Mouse (Mus musculus) E14TG2a.4 (cell line): ENCODE results near the gene Unkl.

ENCODE experiments used
- H3K27me3 ChIP-seq: 2 replicates; pipeline ENCODE4 v1.6.1; 2014; ENCODE audit warnings: low read length, control low read depth; ENCODE audit not compliant: insufficient read depth
- H3K36me3 ChIP-seq: 2 replicates; pipeline ENCODE4 v1.6.1; 2014; ENCODE audit warnings: low read length, control low read depth; ENCODE audit not compliant: insufficient read depth
- H3K4me1 ChIP-seq: replicated peaks from 2 replicates; pipeline ENCODE4 v1.6.1; 2014; ENCODE audit warnings: low read depth, low read length, control low read depth
- H3K4me3 ChIP-seq: replicated peaks from 2 replicates; pipeline ENCODE4 v1.5.1; 2014; ENCODE audit warnings: mild to moderate bottlenecking, low read length
- H3K9me3 ChIP-seq: 2 replicates; pipeline ENCODE4 v1.6.1; 2014; ENCODE audit warnings: low read length, control low read depth
- CTCF ChIP-seq: conservative IDR thresholded peaks from 2 replicates; pipeline ENCODE4 v1.5.1; 2014; ENCODE audit warnings: low read length
- NANOG ChIP-seq: IDR thresholded peaks from 2 replicates; pipeline ENCODE4 v1.6.1; 2014; ENCODE audit warnings: borderline replicate concordance, low read length, mixed read lengths
- POU5F1 ChIP-seq: IDR thresholded peaks from 2 replicates; pipeline ENCODE4 v1.6.1; 2014; ENCODE audit warnings: low read length, borderline replicate concordance

The Unkl gene

DNA sequence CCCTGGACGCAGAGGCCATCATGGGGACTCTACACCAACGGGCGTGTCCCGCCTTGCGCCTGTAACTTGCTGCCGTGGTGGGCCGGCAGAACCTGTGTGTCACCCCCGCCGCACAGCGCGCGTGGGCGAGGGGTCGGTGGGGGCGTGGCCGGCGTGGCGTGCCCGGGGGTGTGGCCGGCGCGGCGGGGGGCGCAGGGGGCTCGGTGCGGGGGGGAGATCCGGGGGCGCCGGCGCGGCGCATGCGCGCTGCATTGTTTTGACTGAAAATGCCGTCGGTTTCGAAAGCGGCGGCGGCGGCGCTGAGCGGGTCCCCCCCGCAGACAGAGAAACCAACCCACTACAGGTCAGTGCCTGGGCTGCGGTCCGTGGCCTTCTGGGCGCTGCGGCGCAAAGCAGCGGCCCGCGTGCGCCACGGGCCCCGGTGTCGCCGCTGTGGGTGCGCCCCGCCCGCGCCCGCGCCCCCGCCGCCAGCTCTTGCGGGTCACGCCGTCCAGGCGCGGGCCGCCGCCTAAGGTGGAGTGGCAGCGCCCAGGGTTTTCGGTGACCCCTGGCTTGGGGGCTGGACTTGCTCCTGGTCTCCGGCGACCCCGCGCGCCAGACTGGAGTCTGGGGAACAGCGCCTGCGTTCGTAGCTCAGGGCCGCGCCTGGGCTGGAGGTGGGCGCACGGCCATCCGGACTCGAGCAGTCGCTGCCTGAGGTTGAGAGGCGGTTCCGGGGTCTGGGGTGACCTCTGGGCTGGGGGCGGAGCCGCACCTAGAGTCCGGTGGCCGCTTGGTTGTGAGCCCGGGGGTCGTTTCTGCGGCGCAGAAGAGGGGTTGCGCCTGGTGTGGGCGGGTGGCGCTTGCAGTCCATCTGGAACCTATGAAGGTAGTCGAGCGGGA, at the start of gene Unkl:
Unkl (plus strand) TSS at position 248 of the 882 bp plus-strand sequence.
- no peaks in the 10 kb centered on the region for H3K27me3 ChIP-seq

DNA sequence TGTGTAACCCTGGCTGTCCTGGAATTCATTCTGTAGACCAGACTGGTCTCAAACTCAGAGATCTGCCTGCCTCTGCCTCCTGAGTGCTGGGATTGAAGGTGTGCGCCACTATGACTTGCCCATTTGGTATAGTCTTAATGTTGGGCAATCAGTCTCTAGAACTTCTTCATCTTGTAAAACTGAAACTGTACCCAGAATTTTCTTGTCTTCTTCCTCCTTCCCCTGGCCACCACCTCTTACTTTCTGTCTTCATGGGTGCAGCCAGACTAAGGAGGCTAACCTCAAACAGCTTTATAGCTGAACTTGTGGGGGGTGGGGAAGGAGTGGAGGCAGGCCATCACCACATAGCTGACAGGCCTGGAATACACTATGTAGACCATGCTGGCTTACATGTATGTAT, 49.4 kb upstream of the Unkl start:
- H3K36me3 ChIP-seq = peaks cover 54% of the 10 kb centered on the region

More for the DNA sequence above, at the start of gene Unkl:
- peak within 1 kb of the TSS; percentile 87 for H3K4me3 ChIP-seq
- no peaks in the 10 kb centered on the region for H3K9me3 ChIP-seq
- peaks cover 54% of the 10 kb centered on the region for H3K4me1 ChIP-seq
- peaks cover 49% of the 10 kb centered on the region for H3K36me3 ChIP-seq
- TF ChIP-seq NANOG (no peak), POU5F1 (no peak), CTCF (no peak)

DNA sequence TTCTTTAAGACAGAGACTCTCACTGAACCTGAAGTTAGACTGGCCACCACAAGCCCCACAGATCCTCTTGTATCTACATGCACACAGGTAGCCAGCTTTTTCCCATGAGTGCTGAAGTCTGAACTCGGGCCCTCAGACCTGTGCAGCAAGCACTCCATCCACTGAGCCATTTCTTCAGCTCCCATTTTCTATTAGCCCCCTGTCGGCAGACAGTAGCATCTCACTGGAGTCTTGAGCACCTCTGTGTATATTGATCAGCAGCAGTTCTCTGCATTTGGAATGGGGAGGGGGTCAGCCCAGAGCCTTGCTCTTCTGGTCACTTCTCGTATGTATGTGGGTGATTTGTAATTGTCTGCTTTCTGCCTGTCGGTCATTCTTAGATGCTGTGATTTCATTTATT, 48.2 kb upstream of the Unkl start:
- peaks cover 65% of the 10 kb centered on the region for H3K36me3 ChIP-seq
- H3K4me1 ChIP-seq = peaks cover 29% of the 10 kb centered on the region
- H3K9me3 ChIP-seq = no peaks in the 10 kb centered on the region
- peak; percentile 54 for TF ChIP-seq CTCF
- TF ChIP-seq POU5F1 = no peak
- no peak for TF ChIP-seq NANOG
- H3K27me3 ChIP-seq = no peaks in the 10 kb centered on the region
- no peak overlapping the region for H3K4me3 ChIP-seq

More for the DNA sequence above, 49.4 kb upstream of the Unkl start:
- Histone ChIP-seq H3K4me3 (no peak overlapping the region), H3K9me3 (no peaks in the 10 kb centered on the region), H3K27me3 (no peaks in the 10 kb centered on the region), H3K4me1 (peaks cover 28% of the 10 kb centered on the region)
- no peak for TF ChIP-seq CTCF
- no peak for TF ChIP-seq NANOG
- no peak for TF ChIP-seq POU5F1

DNA sequence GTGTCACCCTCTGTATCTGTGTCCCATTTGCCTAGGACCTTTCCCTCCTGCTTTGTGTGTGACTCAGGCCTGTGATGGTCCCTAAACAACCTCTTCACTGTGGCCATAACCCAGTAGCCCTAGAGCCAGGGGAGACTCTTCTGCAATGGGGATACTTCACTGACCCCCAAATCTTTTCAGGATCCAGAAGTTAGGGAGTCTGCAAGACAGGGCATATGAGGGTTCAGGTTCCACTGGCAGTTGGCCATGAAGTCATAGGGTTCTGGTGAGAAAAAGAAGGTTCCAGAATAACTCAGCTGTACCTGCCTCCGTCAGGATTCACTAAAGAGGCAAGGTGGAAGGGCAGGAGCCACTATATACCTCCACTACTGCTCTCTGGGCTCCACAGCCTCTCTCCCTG, 26.0 kb upstream of the Unkl start, which contains the start of gene Ccdc154:
Ccdc154 (plus strand) TSS at position 301 of the 400 bp plus-strand sequence.
- TF ChIP-seq CTCF (no peak), NANOG (no peak), POU5F1 (no peak)
- Histone ChIP-seq H3K36me3 (peaks cover 52% of the 10 kb centered on the region), H3K9me3 (no peaks in the 10 kb centered on the region), H3K27me3 (no peaks in the 10 kb centered on the region), H3K4me1 (peaks cover 13% of the 10 kb centered on the region), H3K4me3 (no peak within 1 kb of the TSS)

DNA sequence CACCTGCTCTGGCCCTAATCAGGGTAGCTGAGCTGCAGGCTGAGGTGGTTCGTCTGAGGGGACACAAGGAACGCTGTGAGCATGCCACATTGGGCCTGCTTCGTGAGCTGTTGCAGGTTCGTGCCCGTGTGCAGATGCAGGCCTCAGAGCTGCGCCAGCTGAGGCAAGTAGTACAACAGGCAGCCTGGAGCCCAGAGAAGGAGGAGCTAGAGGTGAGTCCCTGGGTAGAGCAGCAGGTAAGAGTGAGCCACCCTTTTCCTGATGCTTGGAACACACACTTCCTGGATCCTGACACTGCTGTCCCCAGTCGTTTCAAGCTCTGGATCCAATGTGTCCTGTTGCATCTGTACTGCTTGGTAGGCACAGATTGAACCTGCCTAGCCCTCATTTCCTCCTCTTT, 24.8 kb upstream of the Unkl start:
- Histone ChIP-seq H3K4me1 (peaks cover 19% of the 10 kb centered on the region), H3K27me3 (no peaks in the 10 kb centered on the region), H3K9me3 (no peaks in the 10 kb centered on the region), H3K4me3 (no peak overlapping the region), H3K36me3 (peaks cover 40% of the 10 kb centered on the region)
- TF ChIP-seq POU5F1 (no peak), CTCF (no peak), NANOG (no peak)

DNA sequence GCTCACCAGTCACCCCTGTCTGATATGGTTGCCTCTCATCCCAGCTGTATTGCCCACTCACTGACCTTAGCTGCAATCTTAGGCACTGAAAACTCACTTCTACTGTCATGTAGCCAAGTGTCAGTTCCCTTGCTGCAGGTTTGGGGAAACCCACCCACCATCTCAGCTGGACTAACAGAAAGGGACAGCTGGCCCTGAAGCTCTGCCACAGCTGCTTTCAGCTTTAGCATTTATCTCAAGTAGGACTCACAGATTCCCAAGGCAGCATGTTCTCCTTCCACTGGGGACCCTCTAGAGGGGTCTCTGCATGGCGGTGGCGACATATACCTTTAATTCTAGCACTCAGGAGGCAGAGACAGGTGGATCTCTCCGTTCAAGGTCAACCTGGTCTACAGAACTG, 23.4 kb upstream of the Unkl start:
- TF ChIP-seq CTCF (no peak), NANOG (no peak), POU5F1 (no peak)
- peaks cover 29% of the 10 kb centered on the region for H3K36me3 ChIP-seq
- H3K27me3 ChIP-seq = no peaks in the 10 kb centered on the region
- H3K4me3 ChIP-seq = no peak overlapping the region
- H3K9me3 ChIP-seq = no peaks in the 10 kb centered on the region
- peaks cover 19% of the 10 kb centered on the region for H3K4me1 ChIP-seq

DNA sequence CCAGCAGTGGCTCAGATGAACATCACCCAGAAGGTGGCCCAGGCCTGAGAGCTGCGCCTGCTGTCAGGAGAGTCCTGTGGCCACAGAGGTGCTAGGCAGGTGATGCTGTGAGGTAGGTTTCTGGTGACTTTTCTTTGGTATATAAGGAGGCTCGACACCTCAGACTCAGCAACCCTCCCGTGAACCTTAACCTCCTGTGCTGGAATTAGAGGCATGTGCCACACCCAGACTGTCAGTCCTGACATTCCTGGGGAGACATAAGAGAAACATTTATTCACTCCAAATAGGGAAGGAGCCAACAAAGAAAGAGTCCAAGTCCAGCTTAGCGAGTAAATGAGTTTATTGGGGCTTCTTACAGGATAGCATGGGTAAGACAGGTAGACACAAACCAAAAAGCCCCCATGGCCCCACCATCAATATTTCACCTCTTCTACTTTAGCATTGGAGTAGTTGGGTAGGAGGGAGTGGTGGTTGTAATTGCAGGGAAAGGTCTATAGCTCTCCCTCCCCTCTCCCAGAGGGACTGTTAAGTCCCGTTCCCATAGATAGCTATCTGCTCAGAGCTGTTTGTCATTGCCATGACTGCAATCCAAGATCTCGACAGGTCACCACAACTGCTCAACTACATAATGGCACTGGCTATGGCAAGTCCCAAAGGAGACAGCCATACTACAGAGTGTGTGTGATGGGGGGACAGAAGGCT, 22.1 kb upstream of the Unkl start:
- no peak overlapping the region for H3K4me3 ChIP-seq

DNA sequence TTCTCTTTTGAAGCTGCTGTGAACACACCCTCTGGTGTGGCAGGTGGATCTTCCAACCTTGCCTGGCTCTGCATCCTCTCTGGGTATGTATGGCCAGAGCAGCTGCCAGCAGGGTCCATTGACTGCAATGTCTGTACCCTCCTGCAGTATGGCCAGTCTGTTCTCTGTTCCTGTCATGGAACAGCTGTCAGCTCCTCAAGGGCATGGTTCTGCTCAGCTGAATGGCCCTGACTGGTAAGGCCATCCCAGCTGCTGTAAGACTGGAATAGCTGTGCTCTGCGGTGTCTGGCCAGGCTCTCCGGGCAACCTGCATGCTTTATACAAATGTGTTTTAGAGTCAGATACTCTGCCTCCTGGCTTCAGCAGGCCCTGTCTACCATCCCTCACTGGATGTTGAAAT, 18.5 kb upstream of the Unkl start:
- H3K27me3 ChIP-seq = no peaks in the 10 kb centered on the region
- H3K4me3 ChIP-seq = no peak overlapping the region
- H3K9me3 ChIP-seq = no peaks in the 10 kb centered on the region
- peaks cover 44% of the 10 kb centered on the region for H3K4me1 ChIP-seq
- no peaks in the 10 kb centered on the region for H3K36me3 ChIP-seq
- no peak for TF ChIP-seq POU5F1
- no peak for TF ChIP-seq NANOG
- no peak for TF ChIP-seq CTCF

More for the DNA sequence above, 22.1 kb upstream of the Unkl start:
- no peaks in the 10 kb centered on the region for H3K9me3 ChIP-seq
- H3K27me3 ChIP-seq = no peaks in the 10 kb centered on the region
- TF ChIP-seq NANOG (no peak), POU5F1 (no peak), CTCF (no peak)
- H3K4me1 ChIP-seq = peaks cover 23% of the 10 kb centered on the region
- peaks cover 16% of the 10 kb centered on the region for H3K36me3 ChIP-seq
